Mouse (Mus musculus): Measurements from ENCODE around the gene Dhrs1. TPM values are rescaled to one million over a fixed set of nuclear protein-coding genes. Genes with fewer than 3 reads are reported as not detected.

Gene Dhrs1
- polyA plus RNA-seq, 1 experiment from 2014 or later = 60.3 TPM

DNA sequence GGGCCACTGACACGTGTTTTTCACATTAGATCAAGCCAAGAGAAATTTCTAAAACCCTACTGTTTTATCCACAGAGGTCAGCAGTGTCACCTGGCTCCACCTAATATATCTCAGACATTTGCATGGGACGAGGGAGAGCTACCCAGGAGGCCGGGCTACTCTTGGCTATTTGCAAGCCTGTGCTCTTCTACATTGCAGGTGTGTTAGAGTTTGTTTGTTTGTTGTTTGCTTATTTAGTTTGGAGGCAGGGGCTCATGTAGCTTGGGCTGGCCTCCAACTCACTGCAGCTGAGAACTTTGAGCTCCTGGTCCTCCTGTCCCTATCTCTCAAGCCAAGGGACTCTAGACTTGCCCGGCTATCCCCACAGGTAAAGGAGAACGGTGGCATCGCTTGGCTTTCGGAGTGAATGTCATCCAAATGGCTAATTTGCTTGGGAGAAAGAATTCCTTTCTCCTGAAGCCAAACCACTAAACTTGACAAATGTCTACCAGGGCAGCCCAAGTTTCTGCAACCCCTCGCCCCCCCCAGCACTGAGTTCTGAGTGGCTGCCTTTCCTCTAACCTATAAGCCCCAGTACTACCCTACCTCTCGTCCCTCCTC lies 37.0 kb upstream of the Dhrs1 start:
- no peak for ATAC-seq (replicated peaks; ENCODE audit: insufficient number of reproducible peaks, low FRiP score, low TSS enrichment)
- peak overlapping the region; percentile 63 for H3K27ac ChIP-seq (ENCODE audit: low read depth, low read length)
- peak overlapping the region; percentile 52 for H3K4me3 ChIP-seq (ENCODE audit: low read depth, low read length)
- H3K9ac ChIP-seq (ENCODE audit: low read depth, low read length) = peak overlapping the region; percentile 50; the same call in 1 of the 2 replicates
- no peaks in the 10 kb centered on the region for H3K36me3 ChIP-seq (ENCODE audit: control insufficient read depth, insufficient read depth, low read length)
- H3K9me3 ChIP-seq (replicated peaks; ENCODE audit: control insufficient read depth, low read length) = no peaks in the 10 kb centered on the region
- H3K4me2 ChIP-seq = peak overlapping the region; percentile 62
- H3K4me1 ChIP-seq (ENCODE audit: control insufficient read depth, insufficient read depth, low read length) = peaks cover 13% of the 10 kb centered on the region; the same call in 1 of the 2 replicates
- WGBS (ENCODE audit: insufficient replicate concordance) = 42% methylated on average over 9 of the region's 9 CpGs
- peaks cover 52% of the 10 kb centered on the region for H3K27me3 ChIP-seq (ENCODE audit: control insufficient read depth, insufficient read depth, low read length)

DNA sequence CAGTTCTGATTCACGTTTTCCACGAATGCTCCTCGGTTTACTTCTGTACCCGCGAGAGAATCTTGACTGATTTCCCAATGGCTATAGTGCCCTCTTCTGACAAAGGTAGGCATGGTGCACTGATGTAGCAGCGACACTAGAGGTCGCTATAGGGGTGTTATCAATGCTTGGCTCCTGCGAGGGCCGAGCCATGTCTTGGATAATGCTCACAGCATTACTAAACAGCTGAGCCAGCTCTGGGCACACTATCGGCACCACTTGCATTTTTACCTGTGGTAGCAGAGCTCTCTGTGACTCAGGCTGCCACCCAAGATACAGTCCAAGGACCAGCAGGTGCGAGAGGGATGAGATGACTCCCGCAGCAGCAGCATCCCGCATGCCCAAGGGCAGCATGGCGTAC lies 35.8 kb upstream of the Dhrs1 start:
- H3K27ac ChIP-seq (ENCODE audit: low read depth, low read length) = no peak overlapping the region
- peak overlapping the region; percentile 5; the same call in 1 of the 2 replicates for H3K4me3 ChIP-seq (ENCODE audit: low read depth, low read length)
- no peaks in the 10 kb centered on the region for H3K9me3 ChIP-seq (replicated peaks; ENCODE audit: control insufficient read depth, low read length)
- H3K36me3 ChIP-seq (ENCODE audit: control insufficient read depth, insufficient read depth, low read length) = no peaks in the 10 kb centered on the region
- peak overlapping the region; percentile 62 for H3K4me2 ChIP-seq
- peaks cover 22% of the 10 kb centered on the region for H3K4me1 ChIP-seq (ENCODE audit: control insufficient read depth, insufficient read depth, low read length)
- no peak for ATAC-seq (replicated peaks; ENCODE audit: insufficient number of reproducible peaks, low FRiP score, low TSS enrichment)
- peaks cover 41% of the 10 kb centered on the region for H3K27me3 ChIP-seq (ENCODE audit: control insufficient read depth, insufficient read depth, low read length)
- WGBS (ENCODE audit: insufficient replicate concordance) = 18% methylated on average over 14 of the region's 14 CpGs
- H3K9ac ChIP-seq (ENCODE audit: low read depth, low read length) = no peak overlapping the region

DNA sequence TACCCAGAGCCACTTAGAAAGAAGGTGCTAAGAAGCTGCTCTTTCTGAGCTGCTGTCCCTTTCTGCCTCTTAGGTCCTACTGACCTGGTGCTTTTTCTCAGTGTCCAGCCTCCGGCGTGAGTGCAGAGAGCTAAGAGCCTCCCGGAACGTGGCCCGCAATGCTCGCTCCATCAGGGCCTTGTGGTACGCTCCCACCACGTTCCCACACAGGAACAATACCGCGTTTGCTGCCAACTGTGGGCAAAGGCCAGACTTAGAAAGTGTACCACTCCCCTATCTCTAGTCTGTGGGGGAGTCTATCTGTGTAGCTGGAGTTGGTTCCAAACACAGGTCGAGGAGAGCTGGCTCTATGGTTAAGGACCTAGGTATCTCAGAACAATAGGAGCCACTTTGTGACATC lies 35.2 kb upstream of the Dhrs1 start:
- Histone ChIP-seq H3K4me1 (ENCODE audit: control insufficient read depth, insufficient read depth, low read length) (peaks cover 22% of the 10 kb centered on the region), H3K4me3 (ENCODE audit: low read depth, low read length) (no peak overlapping the region), H3K9ac (ENCODE audit: low read depth, low read length) (no peak overlapping the region), H3K4me2 (no peak overlapping the region), H3K36me3 (ENCODE audit: control insufficient read depth, insufficient read depth, low read length) (no peaks in the 10 kb centered on the region), H3K27ac (ENCODE audit: low read depth, low read length) (no peak overlapping the region), H3K9me3 (replicated peaks; ENCODE audit: control insufficient read depth, low read length) (no peaks in the 10 kb centered on the region), H3K27me3 (ENCODE audit: control insufficient read depth, insufficient read depth, low read length) (peaks cover 35% of the 10 kb centered on the region)
- ATAC-seq (replicated peaks; ENCODE audit: insufficient number of reproducible peaks, low FRiP score, low TSS enrichment) = no peak
- WGBS (ENCODE audit: insufficient replicate concordance) = 75% methylated on average over 11 of the region's 11 CpGs

DNA sequence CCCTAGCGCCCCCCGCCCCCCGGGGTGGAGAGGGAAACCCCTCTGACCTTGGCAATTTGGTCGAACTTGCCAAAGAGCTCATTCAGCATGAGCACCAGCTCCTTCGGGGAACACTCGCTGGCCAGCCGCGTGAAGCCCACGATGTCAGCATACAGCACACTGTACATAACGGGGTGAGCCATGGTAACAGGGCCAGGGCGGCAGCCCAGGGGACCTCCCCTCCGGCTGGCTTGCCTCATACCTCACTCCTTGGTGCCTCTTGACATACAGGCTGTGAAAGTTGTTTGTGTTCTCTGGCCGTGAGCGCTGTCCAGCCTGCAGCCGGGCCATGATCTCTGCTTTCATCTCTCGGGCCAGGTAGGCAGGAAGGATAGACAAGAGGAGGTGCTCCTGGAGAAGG lies 34.2 kb upstream of the Dhrs1 start:
- Histone ChIP-seq H3K27ac (ENCODE audit: low read depth, low read length) (no peak overlapping the region), H3K9ac (ENCODE audit: low read depth, low read length) (no peak overlapping the region), H3K9me3 (replicated peaks; ENCODE audit: control insufficient read depth, low read length) (no peaks in the 10 kb centered on the region), H3K4me3 (ENCODE audit: low read depth, low read length) (no peak overlapping the region), H3K36me3 (ENCODE audit: control insufficient read depth, insufficient read depth, low read length) (no peaks in the 10 kb centered on the region), H3K4me1 (ENCODE audit: control insufficient read depth, insufficient read depth, low read length) (peaks cover 22% of the 10 kb centered on the region), H3K27me3 (ENCODE audit: control insufficient read depth, insufficient read depth, low read length) (peaks cover 27% of the 10 kb centered on the region), H3K4me2 (no peak overlapping the region)
- no peak for ATAC-seq (replicated peaks; ENCODE audit: insufficient number of reproducible peaks, low FRiP score, low TSS enrichment)
- WGBS (ENCODE audit: insufficient replicate concordance) = 50% methylated on average over 16 of the region's 16 CpGs

DNA sequence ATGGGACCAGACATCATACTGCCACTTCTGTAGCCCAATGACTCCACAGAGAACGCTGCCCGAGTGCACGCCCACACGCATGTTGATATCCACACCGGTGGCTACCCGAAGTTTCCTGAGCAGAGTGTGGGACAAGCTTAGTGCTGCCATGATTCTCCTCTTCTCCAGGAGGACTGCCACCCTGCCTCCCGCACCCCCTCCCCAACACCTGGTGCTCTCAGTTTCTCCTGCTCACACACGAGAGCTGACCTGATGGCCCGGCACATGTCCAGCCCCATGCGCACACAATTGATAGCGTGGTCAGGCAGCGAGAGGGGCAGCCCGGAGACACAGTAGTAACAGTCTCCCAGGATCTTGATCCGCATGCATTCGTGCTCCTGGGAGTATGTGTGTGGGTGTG lies 33.2 kb upstream of the Dhrs1 start:
- no peak for ATAC-seq (replicated peaks; ENCODE audit: insufficient number of reproducible peaks, low FRiP score, low TSS enrichment)
- H3K9me3 ChIP-seq (replicated peaks; ENCODE audit: control insufficient read depth, low read length) = no peaks in the 10 kb centered on the region
- H3K4me3 ChIP-seq (ENCODE audit: low read depth, low read length) = no peak overlapping the region
- H3K4me1 ChIP-seq (ENCODE audit: control insufficient read depth, insufficient read depth, low read length) = peaks cover 18% of the 10 kb centered on the region
- peaks cover 17% of the 10 kb centered on the region for H3K27me3 ChIP-seq (ENCODE audit: control insufficient read depth, insufficient read depth, low read length)
- H3K27ac ChIP-seq (ENCODE audit: low read depth, low read length) = no peak overlapping the region
- no peaks in the 10 kb centered on the region for H3K36me3 ChIP-seq (ENCODE audit: control insufficient read depth, insufficient read depth, low read length)
- H3K4me2 ChIP-seq = no peak overlapping the region
- 88% methylated on average over 15 of the region's 15 CpGs for WGBS (ENCODE audit: insufficient replicate concordance)
- H3K9ac ChIP-seq (ENCODE audit: low read depth, low read length) = no peak overlapping the region

DNA sequence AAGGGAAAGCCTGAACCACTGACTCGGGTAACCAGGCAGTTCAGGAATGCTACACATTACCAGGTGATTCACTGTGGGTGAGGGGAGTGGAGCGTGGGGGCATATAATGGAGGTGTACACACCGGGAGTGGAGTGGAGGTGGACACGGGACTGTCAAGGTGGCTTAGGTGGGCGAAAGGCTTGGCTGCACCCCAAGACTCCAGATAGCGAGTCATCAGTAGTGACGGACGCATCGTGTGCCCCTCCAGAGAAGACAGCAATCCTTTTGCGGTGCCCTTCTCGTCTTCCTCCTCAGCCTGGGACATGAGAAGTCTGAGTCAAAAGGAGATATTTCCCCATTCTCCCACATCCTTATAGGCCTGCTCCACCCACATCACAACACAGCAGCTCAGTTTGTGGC lies 32.3 kb upstream of the Dhrs1 start:
- H3K9me3 ChIP-seq (replicated peaks; ENCODE audit: control insufficient read depth, low read length) = no peaks in the 10 kb centered on the region
- no peak overlapping the region for H3K9ac ChIP-seq (ENCODE audit: low read depth, low read length)
- H3K4me3 ChIP-seq (ENCODE audit: low read depth, low read length) = no peak overlapping the region
- peaks cover 13% of the 10 kb centered on the region for H3K27me3 ChIP-seq (ENCODE audit: control insufficient read depth, insufficient read depth, low read length)
- no peak overlapping the region for H3K4me2 ChIP-seq
- no peak for ATAC-seq (replicated peaks; ENCODE audit: insufficient number of reproducible peaks, low FRiP score, low TSS enrichment)
- H3K4me1 ChIP-seq (ENCODE audit: control insufficient read depth, insufficient read depth, low read length) = peaks cover 18% of the 10 kb centered on the region
- H3K27ac ChIP-seq (ENCODE audit: low read depth, low read length) = no peak overlapping the region
- H3K36me3 ChIP-seq (ENCODE audit: control insufficient read depth, insufficient read depth, low read length) = no peaks in the 10 kb centered on the region
- WGBS (ENCODE audit: insufficient replicate concordance) = 76% methylated on average over 11 of the region's 11 CpGs

DNA sequence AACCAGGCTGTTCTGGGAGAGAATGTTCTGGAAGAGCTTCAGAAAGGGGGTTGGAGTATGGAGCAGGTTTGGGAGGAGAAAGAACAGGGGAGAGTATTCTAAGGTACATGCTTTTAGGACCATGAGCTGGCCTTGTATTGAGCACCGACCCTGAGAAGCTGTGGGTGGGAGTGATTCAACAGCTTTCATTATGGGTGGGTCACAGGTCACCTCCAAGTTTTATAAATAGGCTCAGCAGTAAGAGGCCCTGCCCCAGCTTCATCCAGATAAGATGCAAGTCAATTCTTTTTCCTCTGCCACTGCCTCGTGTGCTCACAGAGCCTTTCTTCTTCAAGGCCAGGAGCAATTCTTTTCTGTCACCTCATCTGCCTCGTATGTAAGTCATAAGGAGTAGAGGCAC lies 31.7 kb upstream of the Dhrs1 start:
- 24% methylated on average over 3 of the region's 3 CpGs for WGBS (ENCODE audit: insufficient replicate concordance)
- Histone ChIP-seq H3K9ac (ENCODE audit: low read depth, low read length) (no peak overlapping the region), H3K4me2 (no peak overlapping the region), H3K4me1 (ENCODE audit: control insufficient read depth, insufficient read depth, low read length) (peaks cover 18% of the 10 kb centered on the region), H3K4me3 (ENCODE audit: low read depth, low read length) (no peak overlapping the region), H3K27ac (ENCODE audit: low read depth, low read length) (no peak overlapping the region), H3K9me3 (replicated peaks; ENCODE audit: control insufficient read depth, low read length) (no peaks in the 10 kb centered on the region), H3K36me3 (ENCODE audit: control insufficient read depth, insufficient read depth, low read length) (no peaks in the 10 kb centered on the region), H3K27me3 (ENCODE audit: control insufficient read depth, insufficient read depth, low read length) (peaks cover 9% of the 10 kb centered on the region)
- ATAC-seq (replicated peaks; ENCODE audit: insufficient number of reproducible peaks, low FRiP score, low TSS enrichment) = no peak

DNA sequence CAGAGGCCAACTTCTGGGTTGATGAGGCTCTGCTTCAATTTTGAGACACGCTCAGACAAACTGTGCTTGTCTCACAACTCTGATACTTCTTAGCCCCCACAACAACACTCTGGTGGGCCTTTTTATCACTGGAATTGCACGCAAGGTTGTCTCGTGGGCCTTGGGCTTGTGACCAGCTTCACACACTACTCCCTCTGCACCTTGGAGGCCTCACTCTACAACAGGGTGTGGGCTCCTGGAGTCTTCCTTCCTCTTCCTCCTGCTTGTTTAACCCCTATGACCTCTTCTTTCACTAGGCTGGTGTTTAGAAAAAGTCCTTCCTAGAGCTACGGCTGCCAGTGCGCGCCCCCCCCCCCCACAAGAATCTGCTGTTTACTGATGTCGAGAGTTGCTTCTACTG lies 31.2 kb upstream of the Dhrs1 start:
- no peak for ATAC-seq (replicated peaks; ENCODE audit: insufficient number of reproducible peaks, low FRiP score, low TSS enrichment)
- WGBS (ENCODE audit: insufficient replicate concordance) = 55% methylated on average over 7 of the region's 7 CpGs
- no peak overlapping the region for H3K4me3 ChIP-seq (ENCODE audit: low read depth, low read length)
- no peak overlapping the region for H3K27ac ChIP-seq (ENCODE audit: low read depth, low read length)
- no peak overlapping the region for H3K9ac ChIP-seq (ENCODE audit: low read depth, low read length)
- no peak overlapping the region; the same call in 1 of the 2 replicates for H3K4me2 ChIP-seq
- no peaks in the 10 kb centered on the region for H3K9me3 ChIP-seq (replicated peaks; ENCODE audit: control insufficient read depth, low read length)
- H3K36me3 ChIP-seq (ENCODE audit: control insufficient read depth, insufficient read depth, low read length) = no peaks in the 10 kb centered on the region
- peaks cover 8% of the 10 kb centered on the region for H3K27me3 ChIP-seq (ENCODE audit: control insufficient read depth, insufficient read depth, low read length)
- H3K4me1 ChIP-seq (ENCODE audit: control insufficient read depth, insufficient read depth, low read length) = peaks cover 18% of the 10 kb centered on the region

DNA sequence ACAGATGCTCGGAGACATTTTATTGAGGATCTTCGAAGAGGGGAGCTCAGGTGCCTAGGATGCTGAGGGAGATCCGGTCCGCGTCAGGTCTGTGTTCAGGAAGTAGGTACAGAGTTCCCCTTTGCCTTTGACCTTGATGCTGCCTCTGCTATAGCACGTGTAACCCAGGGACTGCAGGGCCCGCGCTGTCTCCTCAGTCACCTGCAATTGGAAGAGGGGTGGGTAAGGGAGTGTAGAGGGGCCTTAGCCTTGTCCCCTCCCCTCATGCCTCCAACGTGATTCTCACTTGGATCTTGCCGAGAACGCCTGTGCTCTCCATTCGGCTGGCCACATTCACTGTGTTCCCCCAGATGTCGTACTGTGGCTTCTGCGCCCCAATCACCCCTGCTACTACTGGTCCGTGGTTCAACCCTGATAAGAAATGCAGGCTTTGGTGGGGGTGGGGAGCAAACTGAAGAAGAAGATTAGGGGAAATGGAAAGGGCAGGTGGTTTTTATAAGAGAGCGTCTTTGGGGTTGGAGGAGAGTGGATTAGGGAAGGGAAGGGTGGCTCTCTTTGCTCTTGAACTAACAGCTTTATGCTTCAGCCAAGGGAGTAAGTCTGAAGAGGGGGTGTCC lies 23.7 kb upstream of the Dhrs1 start:
- WGBS (ENCODE audit: insufficient replicate concordance) = 60% methylated on average over 16 of the region's 16 CpGs
- Histone ChIP-seq H3K36me3 (ENCODE audit: control insufficient read depth, insufficient read depth, low read length) (no peaks in the 10 kb centered on the region), H3K4me3 (ENCODE audit: low read depth, low read length) (no peak overlapping the region), H3K9ac (ENCODE audit: low read depth, low read length) (no peak overlapping the region), H3K4me1 (ENCODE audit: control insufficient read depth, insufficient read depth, low read length) (peaks cover 4% of the 10 kb centered on the region), H3K9me3 (replicated peaks; ENCODE audit: control insufficient read depth, low read length) (no peaks in the 10 kb centered on the region), H3K27me3 (ENCODE audit: control insufficient read depth, insufficient read depth, low read length) (peaks cover 29% of the 10 kb centered on the region), H3K4me2 (no peak overlapping the region), H3K27ac (ENCODE audit: low read depth, low read length) (no peak overlapping the region)
- ATAC-seq (replicated peaks; ENCODE audit: insufficient number of reproducible peaks, low FRiP score, low TSS enrichment) = no peak

Measured in heart, embryonic 11.5 days (tissue).